Mouse (Mus musculus): Measurements from ENCODE around the gene R3hcc1l. TPM values are rescaled to one million over a fixed set of nuclear protein-coding genes. Genes with fewer than 3 reads are reported as not detected.

The R3hcc1l gene
- 13.9 and 15.7 TPM in 2 replicates for polyA plus RNA-seq (2016; fragmentation: Nextera tagmentation; extraction: Ambion mirVana)

DNA sequence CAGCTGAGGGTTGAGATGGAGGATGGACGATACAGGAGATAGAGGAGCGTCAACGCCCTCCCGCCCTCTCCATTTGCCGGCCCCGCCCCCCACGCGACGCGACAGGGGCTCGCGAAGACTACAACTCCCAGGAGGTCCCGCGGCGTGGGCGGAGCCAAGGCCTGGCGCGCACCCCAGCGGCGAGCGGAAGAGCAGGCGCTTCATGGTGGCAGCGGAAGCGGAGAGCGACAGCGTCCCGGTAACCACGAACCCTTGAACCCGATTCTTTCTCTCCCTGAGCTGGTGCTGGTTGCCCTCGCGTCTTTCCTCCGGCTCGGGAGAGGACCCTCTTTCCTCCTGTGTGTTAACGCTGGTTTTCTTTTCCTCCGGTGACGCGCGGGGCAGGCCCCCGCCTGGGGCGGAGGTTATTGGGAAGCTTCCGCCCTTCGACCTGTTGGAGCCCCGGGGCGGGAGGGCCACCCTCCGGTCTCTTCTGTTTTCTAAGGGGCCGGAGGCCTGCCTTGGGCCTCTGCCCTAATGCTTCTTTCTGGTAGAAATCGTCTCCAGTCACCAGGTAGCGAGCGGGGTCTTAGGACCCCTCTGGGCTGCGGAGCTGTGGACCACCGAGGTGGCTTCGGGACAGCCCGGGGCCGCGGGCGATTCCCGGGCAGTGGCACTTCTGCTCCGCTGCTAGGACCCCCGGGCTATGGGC is at the start of gene R3hcc1l:
TSS of gene R3hcc1l (plus strand) at position 140 of the 691 bp plus-strand sequence.
- Histone ChIP-seq H3K4me2 (peak within 1 kb of the TSS; percentile 84), H3K9me3 (replicated peaks) (no peaks in the 10 kb centered on the region), H3K9ac (peak within 1 kb of the TSS; percentile 78), H3K4me3 (peak within 1 kb of the TSS; percentile 67), H3K4me1 (peaks cover 38% of the 10 kb centered on the region), H3K27ac (peak within 1 kb of the TSS; percentile 84), H3K27me3 (replicated peaks) (peaks cover 15% of the 10 kb centered on the region), H3K36me3 (no peaks in the 10 kb centered on the region)
- WGBS (ENCODE audit: insufficient replicate concordance): under 1% methylated on average over 59 of the region's 59 CpGs
- ATAC-seq: peak; percentile 96

DNA sequence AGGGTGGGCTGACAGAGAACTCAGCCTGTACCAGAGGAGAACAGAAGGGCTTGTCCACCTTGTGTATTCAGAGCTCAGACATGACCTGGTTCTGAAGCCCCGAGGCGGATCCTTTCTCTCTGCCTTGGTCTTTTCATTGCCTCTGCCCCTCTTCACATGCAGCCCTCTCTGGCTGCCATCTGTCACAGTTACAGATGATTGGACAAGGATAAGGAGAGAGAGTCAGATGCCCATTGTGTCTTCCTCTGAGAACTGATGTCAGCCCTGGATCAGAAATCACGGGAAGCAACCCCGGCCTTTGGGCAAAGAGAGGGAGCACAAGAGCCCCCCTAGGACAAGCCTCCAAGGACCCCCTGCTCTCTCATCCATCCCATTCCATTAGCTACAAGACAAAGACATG is 47.0 kb upstream of the R3hcc1l start:
- Histone ChIP-seq H3K4me1 (no peaks in the 10 kb centered on the region), H3K9ac (no peak overlapping the region), H3K4me2 (no peak overlapping the region), H3K4me3 (no peak overlapping the region), H3K9me3 (replicated peaks) (no peaks in the 10 kb centered on the region), H3K27ac (no peak overlapping the region), H3K27me3 (replicated peaks) (no peaks in the 10 kb centered on the region; the same call in 1 of the 2 replicates), H3K36me3 (no peaks in the 10 kb centered on the region)
- ATAC-seq: no peak
- 82% methylated on average over 4 of the region's 4 CpGs for WGBS (ENCODE audit: insufficient replicate concordance)

DNA sequence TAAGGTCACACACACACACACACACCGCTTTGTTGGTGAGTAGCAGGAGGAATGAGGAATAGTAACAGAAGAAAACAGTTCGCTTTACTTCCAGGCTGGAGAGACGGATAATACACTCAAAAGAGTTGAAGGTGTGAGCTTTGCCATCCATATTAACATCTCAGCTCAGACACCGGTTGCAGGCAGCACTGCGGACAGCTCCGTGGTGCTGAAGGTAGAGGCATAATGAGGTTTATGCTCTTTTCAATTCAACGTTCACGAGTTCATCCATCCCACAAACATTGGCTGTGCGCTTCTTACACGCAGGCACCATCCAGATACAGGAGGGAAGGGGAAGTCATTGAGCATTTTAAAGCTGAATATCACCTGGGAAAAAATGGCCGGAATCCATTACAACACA is 45.7 kb upstream of the R3hcc1l start:
- Histone ChIP-seq H3K9me3 (replicated peaks) (no peaks in the 10 kb centered on the region), H3K4me2 (no peak overlapping the region), H3K27ac (no peak overlapping the region), H3K4me1 (no peaks in the 10 kb centered on the region), H3K27me3 (replicated peaks) (peaks cover 3% of the 10 kb centered on the region; the same call in 1 of the 2 replicates), H3K9ac (no peak overlapping the region), H3K4me3 (no peak overlapping the region), H3K36me3 (no peaks in the 10 kb centered on the region)
- 29% methylated on average over 11 of the region's 11 CpGs for WGBS (ENCODE audit: insufficient replicate concordance)
- ATAC-seq: no peak

DNA sequence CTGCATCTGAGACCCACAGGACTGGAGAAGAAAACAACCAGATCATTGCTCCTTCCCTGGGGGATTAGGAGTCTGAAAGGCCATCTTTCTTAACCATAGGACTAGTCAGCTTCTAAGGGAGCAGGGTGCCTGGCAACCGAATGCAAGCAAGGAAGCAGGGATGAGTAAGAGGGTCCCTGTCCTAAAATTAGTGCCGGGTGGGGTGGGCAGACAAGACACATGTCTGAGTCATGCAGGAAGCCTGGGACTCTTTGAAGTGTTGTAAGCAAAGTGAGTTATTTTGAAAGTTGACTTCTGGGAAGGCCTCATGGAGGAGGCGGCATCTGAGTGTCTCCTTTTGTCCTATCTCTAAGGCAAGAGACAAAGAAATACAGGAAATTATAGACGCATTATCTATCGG is 40.8 kb upstream of the R3hcc1l start:
- H3K36me3 ChIP-seq: no peaks in the 10 kb centered on the region
- WGBS (ENCODE audit: insufficient replicate concordance): 46% methylated on average over 5 of the region's 5 CpGs
- H3K27ac ChIP-seq: no peak overlapping the region
- H3K9ac ChIP-seq: no peak overlapping the region
- ATAC-seq: no peak
- no peak overlapping the region for H3K4me2 ChIP-seq
- no peaks in the 10 kb centered on the region for H3K9me3 ChIP-seq (replicated peaks)
- H3K27me3 ChIP-seq (replicated peaks): peaks cover 23% of the 10 kb centered on the region
- H3K4me3 ChIP-seq: no peak overlapping the region
- no peaks in the 10 kb centered on the region for H3K4me1 ChIP-seq

DNA sequence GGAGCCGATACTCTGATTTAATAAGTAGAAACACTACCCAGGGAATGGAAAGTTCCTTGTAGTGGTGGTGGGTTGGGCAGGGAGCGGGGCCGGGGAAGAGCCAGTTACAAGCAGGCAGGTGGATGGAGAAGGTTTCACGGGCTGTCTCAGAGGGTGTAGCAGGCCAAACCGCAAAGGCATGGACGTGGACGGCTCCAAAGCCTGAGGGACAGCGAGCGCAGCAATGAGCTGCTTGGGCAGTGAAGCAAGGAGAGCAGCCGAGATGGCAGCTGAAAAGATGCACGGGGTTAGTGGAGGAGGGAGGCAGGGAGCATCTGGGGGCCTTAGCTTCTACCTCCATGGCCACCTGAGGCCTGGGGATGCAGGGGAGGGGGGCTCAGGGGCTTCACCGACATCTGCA is 40.3 kb upstream of the R3hcc1l start:
- H3K27me3 ChIP-seq (replicated peaks): peaks cover 24% of the 10 kb centered on the region
- no peak overlapping the region for H3K4me3 ChIP-seq
- H3K9me3 ChIP-seq (replicated peaks): no peaks in the 10 kb centered on the region
- ATAC-seq: no peak
- H3K4me1 ChIP-seq: no peaks in the 10 kb centered on the region
- no peak overlapping the region for H3K9ac ChIP-seq
- H3K36me3 ChIP-seq: no peaks in the 10 kb centered on the region
- WGBS (ENCODE audit: insufficient replicate concordance): 53% methylated on average over 12 of the region's 12 CpGs
- H3K27ac ChIP-seq: no peak overlapping the region
- no peak overlapping the region for H3K4me2 ChIP-seq

DNA sequence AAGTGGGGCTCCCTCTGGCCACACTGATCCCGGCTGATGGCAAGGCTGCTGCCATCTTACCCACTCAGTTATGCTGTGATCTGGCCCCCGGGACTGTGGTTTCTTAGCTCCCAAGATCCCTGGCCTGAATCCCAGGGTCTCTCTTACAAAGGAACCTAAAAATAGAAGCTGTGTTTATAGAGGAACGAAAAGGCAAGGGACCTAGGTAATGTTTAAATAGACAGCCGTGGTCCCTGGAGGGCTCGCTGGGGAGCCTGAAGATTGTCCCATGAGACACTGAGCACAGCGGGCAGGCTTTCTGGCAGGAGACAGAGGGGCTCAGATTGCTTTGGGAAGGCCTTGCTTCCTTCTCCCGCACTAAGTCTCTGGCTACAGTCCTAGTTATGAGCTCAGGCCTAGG is 33.1 kb upstream of the R3hcc1l start:
- Histone ChIP-seq H3K27ac (no peak overlapping the region), H3K9ac (no peak overlapping the region), H3K4me3 (no peak overlapping the region), H3K4me1 (no peaks in the 10 kb centered on the region), H3K27me3 (replicated peaks) (peaks cover 17% of the 10 kb centered on the region), H3K9me3 (replicated peaks) (no peaks in the 10 kb centered on the region), H3K4me2 (no peak overlapping the region), H3K36me3 (no peaks in the 10 kb centered on the region)
- ATAC-seq: no peak
- 60% methylated on average over 7 of the region's 7 CpGs for WGBS (ENCODE audit: insufficient replicate concordance)

DNA sequence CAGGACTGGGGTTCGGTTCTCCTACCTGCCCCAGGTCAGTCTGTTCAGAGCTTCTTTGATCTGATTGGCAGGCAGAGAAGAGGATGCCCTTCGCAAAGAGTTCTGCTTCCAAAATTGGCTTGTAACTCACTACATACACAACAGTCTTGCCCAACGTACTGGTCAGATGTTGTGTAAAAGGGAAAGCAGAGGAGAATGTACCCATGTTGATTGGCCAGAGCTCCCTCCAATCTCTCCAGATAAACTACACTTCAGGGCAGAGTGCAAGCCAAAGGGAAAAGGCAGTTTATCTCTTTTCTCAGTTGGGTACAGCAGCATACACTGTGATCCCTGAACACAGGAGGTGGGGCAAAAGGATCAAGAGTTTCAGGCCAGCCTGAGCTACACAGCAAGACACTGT is 31.3 kb upstream of the R3hcc1l start:
- peaks cover 15% of the 10 kb centered on the region for H3K27me3 ChIP-seq (replicated peaks)
- no peaks in the 10 kb centered on the region for H3K4me1 ChIP-seq
- H3K4me2 ChIP-seq: no peak overlapping the region
- no peaks in the 10 kb centered on the region for H3K36me3 ChIP-seq
- H3K9ac ChIP-seq: no peak overlapping the region
- H3K4me3 ChIP-seq: no peak overlapping the region
- ATAC-seq: no peak
- WGBS (ENCODE audit: insufficient replicate concordance): 52% methylated on average over 3 of the region's 3 CpGs
- H3K27ac ChIP-seq: no peak overlapping the region
- H3K9me3 ChIP-seq (replicated peaks): no peaks in the 10 kb centered on the region

DNA sequence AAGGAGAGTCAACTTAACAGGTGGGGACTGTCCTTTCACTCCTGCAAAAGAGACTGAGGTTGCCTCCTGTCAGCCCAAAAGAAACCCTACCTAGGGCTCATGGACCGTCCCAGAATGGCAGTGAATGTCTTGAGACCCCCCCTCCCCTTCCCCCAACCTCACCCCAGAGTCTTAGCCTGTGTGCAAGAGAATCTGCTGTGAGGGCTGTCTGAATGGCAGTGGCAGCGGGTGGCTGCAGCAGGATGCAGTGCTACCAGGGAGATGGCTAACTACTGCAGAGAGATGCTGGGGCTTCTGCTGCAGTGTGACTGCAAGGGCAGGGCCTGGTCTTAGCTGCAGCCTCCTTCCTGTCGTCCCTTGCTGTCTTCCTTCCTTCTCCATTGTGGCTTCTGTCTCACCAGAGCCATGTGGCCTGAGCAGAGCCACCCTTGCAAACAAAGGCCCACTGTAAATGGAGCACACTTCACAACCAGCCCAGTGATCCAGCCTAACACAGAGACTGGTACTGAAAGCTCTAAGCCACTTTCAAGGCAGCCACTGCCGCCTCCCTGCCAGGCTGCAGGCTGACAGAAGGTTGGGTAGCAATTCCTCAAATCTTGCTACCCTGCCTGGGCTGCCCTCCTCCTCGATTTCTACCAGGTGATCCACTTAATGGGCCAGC is 25.2 kb upstream of the R3hcc1l start:
- ATAC-seq: no peak
- no peaks in the 10 kb centered on the region for H3K36me3 ChIP-seq
- no peak overlapping the region for H3K9ac ChIP-seq
- no peaks in the 10 kb centered on the region for H3K9me3 ChIP-seq (replicated peaks)
- H3K4me2 ChIP-seq: no peak overlapping the region
- WGBS (ENCODE audit: insufficient replicate concordance): 44% methylated on average over 5 of the region's 5 CpGs
- H3K4me1 ChIP-seq: no peaks in the 10 kb centered on the region
- H3K27ac ChIP-seq: no peak overlapping the region
- H3K4me3 ChIP-seq: no peak overlapping the region
- H3K27me3 ChIP-seq (replicated peaks): no peaks in the 10 kb centered on the region

DNA sequence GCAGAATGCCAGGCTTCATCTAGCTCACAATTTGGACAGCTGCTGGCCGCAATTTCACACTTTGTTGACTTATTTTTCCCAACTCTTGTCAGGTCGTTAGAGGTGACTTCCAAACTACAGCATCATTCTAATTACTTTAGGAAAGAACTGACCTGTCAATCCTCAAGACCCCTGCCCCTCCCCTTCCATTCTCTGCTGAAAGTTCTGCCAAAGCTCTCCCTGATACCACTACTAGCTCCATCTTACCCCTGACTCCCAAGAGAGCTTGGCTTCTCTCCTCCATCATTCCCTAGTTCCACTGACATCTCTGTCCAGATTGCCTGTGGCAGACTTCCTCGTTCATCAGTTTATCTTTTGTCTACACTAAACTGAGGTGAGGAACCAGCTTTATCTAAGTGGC is 14.4 kb upstream of the R3hcc1l start:
- Histone ChIP-seq H3K4me2 (no peak overlapping the region), H3K36me3 (no peaks in the 10 kb centered on the region), H3K27ac (no peak overlapping the region), H3K4me3 (no peak overlapping the region), H3K4me1 (no peaks in the 10 kb centered on the region), H3K9me3 (replicated peaks) (no peaks in the 10 kb centered on the region), H3K27me3 (replicated peaks) (peaks cover 8% of the 10 kb centered on the region; the same call in 1 of the 2 replicates), H3K9ac (no peak overlapping the region)
- 53% methylated on average over 3 of the region's 3 CpGs for WGBS (ENCODE audit: insufficient replicate concordance)
- no peak for ATAC-seq

DNA sequence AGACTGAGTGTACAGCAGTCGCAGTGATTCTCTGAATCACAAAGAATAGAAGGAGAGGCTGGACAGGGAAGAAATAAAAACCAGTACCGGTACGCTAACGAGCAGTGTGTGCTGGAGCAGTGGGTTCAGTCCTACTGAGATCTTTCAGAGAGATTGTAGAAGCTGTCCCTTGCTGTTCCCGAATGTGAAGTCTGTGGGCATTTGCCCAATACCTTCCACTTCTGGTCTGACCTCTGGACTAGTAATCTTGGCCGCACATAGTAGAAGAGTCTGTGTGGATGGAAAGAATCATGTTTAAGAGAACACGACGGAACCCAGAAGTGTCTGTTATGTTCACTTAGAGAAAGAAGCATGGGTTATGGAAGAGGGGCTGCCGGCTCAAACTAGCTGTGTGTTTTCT is 8.9 kb upstream of the R3hcc1l start:
- H3K27me3 ChIP-seq (replicated peaks): peaks cover 16% of the 10 kb centered on the region; the same call in 1 of the 2 replicates
- peaks cover 6% of the 10 kb centered on the region for H3K4me1 ChIP-seq
- 69% methylated on average over 9 of the region's 9 CpGs for WGBS (ENCODE audit: insufficient replicate concordance)
- no peak overlapping the region for H3K4me3 ChIP-seq
- H3K4me2 ChIP-seq: no peak overlapping the region
- H3K27ac ChIP-seq: no peak overlapping the region
- no peak for ATAC-seq
- H3K9me3 ChIP-seq (replicated peaks): no peaks in the 10 kb centered on the region
- no peaks in the 10 kb centered on the region for H3K36me3 ChIP-seq
- no peak overlapping the region for H3K9ac ChIP-seq

DNA sequence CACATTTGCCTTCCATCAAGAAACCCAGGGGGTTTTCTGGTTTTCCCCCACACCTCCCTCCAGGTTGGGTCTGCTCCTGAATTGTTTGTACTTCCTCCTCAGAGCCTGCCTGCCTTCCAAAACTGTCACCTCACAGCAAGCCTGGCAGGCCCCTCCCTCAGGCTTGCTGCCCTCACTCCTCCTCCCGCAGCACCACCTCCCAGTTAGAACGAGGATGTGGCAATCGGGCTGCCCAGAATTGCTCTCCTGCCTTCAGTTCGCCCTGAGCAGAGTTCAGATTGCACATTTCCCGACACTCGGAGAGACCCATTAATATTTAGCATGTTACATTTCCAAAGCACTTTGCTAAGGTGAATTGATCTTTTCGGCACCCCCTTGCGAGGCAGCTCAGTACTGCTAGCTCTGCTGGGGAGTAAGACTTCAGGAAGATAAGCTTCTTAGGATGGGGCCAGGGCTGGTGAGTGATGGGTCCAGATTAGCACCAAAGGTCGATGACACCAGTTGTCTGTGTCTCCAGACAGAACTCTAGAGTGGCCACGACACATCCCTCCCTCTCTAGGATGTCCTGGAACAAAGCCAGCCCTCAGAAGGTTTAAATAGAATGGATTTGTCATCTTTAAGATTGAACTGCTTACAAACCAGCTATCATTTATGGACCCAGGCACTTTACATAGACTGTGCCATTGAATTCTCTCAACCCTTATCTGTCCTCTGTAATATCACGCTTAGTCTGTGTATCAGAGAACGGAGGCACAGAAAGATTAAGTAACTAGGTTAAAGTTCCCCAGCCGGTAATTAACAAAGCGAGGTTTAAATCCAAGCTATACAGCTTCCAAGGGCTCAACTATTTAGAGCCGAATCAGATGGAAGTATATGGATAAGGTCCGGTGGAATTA is 8.0 kb upstream of the R3hcc1l start:
- Histone ChIP-seq H3K4me1 (peaks cover 6% of the 10 kb centered on the region), H3K36me3 (no peaks in the 10 kb centered on the region), H3K9ac (no peak overlapping the region), H3K4me2 (peak overlapping the region; percentile 14; the same call in 1 of the 2 replicates), H3K9me3 (replicated peaks) (no peaks in the 10 kb centered on the region), H3K4me3 (no peak overlapping the region), H3K27me3 (replicated peaks) (peaks cover 20% of the 10 kb centered on the region; the same call in 1 of the 2 replicates), H3K27ac (no peak overlapping the region)
- WGBS (ENCODE audit: insufficient replicate concordance): 35% methylated on average over 16 of the region's 16 CpGs
- ATAC-seq: no peak

DNA sequence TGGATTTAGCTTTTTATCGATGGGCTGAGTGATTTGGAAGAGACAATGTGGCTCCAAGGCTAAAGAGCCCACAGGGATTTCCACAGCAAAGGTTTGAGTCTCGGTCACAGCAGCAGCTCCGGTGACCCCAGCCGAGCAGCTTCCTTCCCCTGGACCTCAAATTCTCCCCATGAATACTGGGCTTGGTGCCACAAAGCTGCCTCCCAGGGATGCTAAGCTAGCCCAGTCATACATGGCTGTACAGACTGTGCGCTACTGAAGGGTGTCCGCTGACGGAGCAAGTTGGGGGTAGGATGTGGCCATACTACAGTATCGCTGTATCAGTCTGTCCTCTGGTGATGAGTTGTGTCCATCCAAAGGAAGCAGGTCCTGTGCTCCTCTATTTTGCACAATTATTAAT is 2.9 kb upstream of the R3hcc1l start:
- Histone ChIP-seq H3K4me1 (peaks cover 19% of the 10 kb centered on the region), H3K9me3 (replicated peaks) (no peaks in the 10 kb centered on the region), H3K36me3 (no peaks in the 10 kb centered on the region), H3K4me2 (no peak overlapping the region), H3K27me3 (replicated peaks) (peaks cover 15% of the 10 kb centered on the region), H3K27ac (no peak overlapping the region), H3K9ac (no peak overlapping the region), H3K4me3 (no peak overlapping the region)
- ATAC-seq: no peak
- 82% methylated on average over 8 of the region's 8 CpGs for WGBS (ENCODE audit: insufficient replicate concordance)

Measured in liver, embryonic 12.5 days (tissue).